Mouse (Mus musculus) cerebellum, postnatal 10 days (tissue): Measurements from ENCODE around the gene Il17rd.

Experiments
- DNase-seq, 2 experiments: peaks; one replicate each; pipeline ENCODE4 v3.0.0; 2021; ENCODE audit warnings: mixed read lengths in 2 of 2

The Il17rd gene

DNA sequence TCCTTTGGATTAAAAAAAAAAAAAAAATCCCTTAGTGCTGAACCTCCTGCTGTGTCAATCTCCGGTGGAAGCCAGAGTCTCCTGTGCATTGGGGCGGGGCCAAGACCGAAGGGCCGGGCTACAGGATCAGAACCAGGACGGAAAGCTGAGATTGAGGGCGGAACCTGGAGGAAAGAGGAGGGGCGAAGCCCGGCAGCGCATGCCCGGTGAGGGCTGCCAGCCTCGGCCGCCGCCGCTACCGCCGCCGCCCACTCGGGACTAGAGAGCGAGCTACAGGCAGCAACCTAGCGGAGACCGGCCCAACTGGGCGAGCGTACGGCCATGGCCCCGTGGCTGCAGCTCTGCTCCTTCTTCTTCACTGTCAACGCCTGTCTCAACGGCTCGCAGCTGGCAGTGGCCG, at the start of gene Il17rd:
TSS of gene Il17rd (plus strand) at position 159 of the 400 bp plus-strand sequence.
- peak; percentile 84 to 91 for DNase-seq

DNA sequence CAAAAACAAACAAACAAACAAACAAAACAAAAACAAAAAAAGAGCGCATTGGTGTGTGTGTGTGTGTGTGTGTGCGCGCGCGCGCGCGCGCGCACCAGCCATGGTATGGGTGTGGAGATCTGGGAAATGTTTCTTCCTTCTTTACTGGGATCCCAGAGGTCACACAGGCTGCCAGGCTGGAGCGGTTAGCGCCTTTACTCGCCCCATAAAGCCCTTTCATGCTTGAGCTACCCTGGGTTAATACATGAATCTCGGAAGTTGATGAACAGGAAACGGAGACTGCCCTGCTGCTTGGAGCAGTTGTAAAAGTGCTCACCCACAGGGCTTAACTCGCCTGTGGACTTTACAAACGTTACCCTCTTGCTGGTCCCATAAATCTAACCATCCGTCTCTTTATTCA, 47.1 kb upstream of the Il17rd start:
- no peak for DNase-seq

DNA sequence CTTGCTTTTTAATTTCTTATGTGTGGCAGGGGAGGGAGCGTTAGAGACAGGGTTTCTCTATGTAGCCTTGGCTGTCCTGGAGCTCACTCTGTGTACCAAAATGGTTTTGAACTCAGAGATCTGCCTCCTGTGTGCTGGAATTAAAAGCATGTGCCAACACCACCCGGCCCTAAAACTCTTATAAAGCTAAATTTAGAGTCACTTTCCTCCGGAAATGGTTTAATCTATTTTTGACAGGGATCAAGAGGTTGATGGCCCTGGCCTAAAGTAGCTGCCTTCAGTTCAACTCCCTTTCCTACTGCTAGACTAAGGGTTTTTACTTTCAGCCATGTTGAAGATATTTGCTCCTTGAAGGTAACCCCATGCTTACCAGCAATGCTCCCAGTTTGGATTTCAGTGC, 45.3 kb upstream of the Il17rd start:
- DNase-seq: no peak

DNA sequence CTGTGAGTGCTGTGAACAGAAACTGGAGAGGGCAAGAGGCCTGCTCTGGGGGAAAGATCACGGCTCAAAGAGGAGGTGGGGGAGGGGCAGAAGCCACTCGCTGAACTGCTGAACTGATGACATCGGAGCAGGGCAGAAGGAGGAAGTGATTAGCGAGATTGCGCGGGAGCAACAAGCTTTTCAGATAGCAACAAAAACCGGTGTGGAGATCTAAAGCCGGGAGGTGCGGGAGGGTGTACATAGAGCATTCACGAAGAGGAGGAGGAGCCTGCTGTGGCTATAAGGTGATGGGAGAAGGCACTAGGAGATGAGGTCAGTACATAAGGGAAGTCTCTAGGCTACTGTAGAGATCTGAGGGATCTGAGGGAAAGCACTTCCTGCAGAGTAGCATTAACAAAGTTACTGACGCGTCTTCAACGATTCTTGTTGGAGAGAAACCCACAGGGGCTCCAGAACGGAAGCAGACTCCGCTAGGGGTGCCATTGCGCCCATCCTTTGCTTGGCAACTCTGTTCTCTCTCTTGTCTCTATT, 44.5 kb upstream of the Il17rd start, which contains the start of gene Hesx1:
TSS of gene Hesx1 (plus strand) at position 206 of the 531 bp plus-strand sequence.
- DNase-seq: peak; percentile 49 to 50

DNA sequence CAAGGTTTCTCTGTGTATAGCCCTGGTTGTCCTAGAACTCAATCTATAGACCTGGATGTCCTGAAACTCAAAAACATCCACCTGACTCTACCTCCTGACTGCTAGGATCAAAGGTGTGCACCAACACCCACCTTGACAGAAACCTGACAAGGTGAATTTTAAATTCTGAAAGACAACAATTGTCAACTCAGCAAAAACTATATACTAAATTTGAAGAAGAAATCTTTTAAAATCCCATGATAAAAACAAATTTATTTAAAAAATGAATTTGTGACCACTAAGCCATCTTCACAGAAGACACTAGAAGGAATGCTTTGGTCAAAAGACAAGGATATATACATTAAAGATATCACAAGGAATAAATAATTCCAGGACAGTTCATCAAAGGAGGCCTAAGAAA, 42.5 kb upstream of the Il17rd start:
- no peak for DNase-seq

DNA sequence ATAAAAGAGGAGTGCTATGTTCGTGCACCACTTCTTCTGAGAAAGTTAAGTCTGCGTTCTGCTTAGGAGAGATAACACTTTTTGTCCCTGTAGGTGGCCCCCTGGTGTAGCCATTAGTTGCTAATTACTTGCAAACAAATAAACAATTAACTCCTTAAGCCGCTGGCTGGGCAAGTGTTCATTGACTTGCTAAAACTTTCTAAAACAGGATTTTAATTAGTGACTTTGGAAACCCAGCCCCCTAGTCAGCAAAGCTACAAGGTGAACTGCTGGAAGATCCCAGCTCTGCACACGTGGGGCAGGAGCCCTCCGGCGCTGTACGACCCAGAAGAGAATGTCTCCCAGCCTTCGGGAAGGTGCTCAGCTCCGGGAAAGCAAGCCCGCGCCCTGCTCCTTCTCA, 38.4 kb upstream of the Il17rd start:
- no peak for DNase-seq

DNA sequence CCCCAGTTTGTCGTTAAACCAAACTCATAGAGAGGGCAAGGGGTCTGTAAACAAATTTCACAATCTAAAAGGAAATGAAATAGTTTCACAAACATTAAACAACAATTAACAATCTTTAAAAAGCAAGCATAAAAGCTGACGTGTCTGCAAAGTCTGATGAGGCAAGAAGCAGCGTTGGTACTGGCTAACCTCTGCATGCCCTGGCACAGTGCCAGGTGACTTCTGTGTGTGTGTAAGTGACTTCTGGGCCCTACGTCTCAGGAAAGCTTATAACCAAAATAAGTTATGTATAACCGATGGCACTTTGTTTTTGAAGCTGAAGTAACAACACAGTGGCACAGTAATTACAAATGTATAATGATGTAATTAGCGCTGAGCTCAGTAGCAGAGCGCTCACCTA, 33.8 kb upstream of the Il17rd start:
- DNase-seq: peak in 1 of 2 experiments; percentile 18

DNA sequence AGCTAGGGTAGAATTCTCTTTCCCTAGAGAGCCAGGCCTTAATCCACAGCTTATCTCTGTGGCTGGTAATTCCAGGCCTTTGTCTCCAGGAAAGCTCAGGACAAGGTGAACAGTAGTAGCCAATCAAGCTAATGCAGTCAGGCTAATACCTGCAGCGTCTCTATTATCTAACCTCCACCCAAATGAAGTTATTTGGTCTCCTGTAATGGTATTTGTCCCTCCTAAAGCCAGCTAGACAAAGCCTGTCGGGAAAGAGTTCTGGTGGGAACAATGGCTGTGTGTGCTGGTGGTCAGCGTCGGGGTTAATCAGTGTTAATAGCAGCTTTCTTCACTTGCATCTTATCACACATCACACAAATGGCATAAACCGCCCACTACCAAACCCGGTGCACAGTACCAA, 32.8 kb upstream of the Il17rd start:
- no peak for DNase-seq

DNA sequence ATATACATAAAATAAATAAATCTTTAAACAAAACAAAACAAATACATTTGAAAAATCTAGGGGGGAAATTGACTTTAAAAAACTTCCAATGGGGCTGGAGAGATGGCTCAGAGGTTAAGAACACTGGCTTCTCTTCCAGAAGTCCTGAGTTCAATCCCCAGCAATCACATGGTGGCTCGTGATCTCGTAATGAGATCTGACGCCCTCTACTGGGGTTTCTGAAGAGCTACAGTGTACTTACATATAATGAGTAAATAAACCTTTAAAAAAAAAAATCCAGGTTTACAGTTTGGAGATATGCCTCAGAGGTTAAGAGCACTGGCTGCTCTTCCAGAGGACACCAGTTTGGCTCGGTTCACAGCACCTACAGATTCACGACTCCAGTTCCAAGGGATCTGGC, 27.2 kb upstream of the Il17rd start:
- no peak for DNase-seq

DNA sequence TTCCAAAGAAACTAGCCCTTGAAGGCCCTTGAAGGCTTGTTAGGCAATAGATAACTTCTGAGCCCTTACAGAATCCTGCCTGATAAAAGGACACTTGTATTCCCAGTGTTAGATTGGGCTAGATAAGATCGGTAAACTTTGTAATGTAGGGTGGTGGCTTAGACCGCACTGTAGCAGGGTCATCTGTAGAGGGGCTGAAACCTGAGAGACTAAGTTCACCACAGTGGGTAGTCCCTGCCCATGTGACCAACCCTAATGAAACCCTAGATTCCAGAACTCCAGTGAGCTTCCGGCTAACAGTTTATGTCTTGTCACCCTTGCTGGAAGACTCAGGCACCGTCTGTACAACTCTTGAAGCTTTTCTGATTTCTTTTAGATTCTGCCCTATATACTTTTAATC, 25.1 kb upstream of the Il17rd start:
- no peak for DNase-seq

DNA sequence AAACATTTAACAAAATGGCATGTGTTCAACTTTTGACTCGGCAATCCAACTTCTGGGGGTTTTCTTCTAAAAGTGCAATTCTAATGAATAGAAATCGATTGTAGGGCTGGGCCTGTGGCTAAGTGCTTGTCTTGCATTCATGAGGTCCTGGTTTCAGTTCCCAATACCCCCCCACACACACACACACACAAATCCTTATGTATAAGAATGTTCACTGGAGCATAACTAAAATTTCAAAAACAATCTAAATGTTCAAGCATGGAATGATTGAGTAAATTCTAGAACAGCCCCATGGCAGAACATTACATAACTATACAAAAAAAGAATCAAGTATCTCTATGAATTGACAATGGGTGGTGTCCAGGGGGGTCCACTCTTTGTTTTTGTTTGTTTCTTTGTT, 20.8 kb upstream of the Il17rd start:
- no peak for DNase-seq

DNA sequence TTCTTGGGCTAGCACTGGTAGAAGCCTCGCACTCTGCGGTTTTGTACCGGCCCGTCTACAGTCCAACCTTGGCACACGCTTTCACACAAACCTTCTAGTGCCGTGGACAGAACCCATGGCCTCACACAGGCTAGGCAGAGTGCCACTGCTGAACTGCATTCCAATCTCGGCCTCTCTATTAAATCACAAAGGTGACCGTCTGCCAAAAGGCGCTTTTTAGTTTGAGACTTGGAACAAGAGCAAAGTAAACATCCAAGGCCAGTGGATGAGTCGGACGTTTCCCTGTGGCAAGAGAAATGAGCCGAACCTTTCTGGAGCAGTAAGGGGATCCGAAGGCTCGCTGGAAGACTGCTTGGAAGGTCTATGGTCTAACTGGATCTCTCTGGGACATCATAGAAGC, 18.9 kb upstream of the Il17rd start:
- DNase-seq: no peak

DNA sequence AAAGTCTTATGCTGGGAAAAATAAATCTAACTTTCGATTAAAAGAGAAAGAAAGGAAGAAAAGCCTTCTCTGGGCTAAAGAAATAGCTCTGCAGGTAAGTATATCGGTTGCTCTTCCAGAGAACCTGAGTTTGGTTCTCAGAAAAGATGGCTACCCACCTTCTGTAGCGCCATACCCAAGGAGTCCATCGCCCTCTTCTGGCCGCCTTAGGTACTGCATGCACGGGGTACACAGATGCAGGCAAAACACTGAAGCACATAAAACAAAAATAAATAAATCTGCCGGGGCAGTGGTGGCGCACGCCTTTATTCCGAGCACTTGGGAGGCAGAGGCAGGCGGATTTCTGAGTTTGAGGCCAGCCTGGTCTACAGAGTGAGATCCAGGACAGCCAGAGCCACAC, 15.9 kb upstream of the Il17rd start:
- peak; percentile 69 to 76 for DNase-seq

DNA sequence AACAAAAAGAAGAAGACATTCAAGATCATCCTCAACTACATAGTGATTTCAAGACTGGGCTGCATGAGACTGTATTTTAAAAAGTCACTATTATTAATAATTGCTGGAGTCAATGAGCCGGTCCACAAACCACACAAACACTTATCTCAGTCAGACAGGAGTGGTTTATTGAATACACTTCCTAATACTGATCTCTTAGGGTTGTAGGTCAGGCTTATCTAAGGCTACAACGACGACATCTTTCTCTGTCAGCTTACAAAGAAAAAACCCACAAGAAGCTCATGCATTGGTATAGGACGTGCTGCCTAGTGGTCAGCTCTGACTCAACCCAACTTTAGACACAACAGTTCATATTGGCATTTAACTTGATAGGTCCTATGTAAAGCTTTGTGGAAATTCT, 14.1 kb upstream of the Il17rd start:
- no peak for DNase-seq

DNA sequence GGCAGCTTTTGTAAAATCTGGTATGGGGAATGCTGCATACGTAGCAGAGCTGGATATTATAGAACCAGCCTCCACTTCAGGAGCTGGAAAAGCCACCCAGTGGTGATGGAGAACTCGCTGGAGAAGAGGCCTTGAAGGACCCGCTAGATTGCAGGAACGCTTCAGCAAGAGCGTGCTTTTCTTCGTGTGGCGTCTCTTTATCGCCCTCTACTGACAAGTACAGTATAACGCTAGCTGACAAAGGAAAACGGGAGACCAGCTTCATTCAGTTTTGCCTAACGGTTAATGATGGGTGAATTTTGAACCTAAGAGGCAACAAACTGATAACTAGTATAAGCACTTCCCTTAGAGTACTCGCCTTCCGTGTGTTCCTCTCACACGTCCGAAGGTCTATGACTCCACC, 9.0 kb upstream of the Il17rd start:
- peak; percentile 68 to 77 for DNase-seq

DNA sequence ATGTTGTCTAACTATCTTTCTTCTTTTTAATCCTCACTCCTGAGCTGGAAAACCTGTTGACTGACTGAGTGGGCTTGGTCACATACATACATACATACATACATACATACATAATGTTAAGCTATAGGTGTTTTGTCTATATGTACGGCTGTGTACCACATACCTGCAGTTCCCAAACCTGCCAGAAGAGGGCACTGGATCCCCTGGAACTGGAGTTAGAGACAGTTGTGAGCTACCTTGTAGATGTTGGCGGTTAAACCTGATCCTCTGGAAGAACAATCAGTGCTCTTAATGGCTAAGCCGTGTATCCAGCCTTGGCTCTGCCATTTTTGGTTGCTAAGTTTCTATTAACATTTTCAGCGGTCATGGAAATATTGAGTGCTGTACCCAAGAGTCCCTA, 7.6 kb upstream of the Il17rd start:
- peak; percentile 75 to 78 for DNase-seq

DNA sequence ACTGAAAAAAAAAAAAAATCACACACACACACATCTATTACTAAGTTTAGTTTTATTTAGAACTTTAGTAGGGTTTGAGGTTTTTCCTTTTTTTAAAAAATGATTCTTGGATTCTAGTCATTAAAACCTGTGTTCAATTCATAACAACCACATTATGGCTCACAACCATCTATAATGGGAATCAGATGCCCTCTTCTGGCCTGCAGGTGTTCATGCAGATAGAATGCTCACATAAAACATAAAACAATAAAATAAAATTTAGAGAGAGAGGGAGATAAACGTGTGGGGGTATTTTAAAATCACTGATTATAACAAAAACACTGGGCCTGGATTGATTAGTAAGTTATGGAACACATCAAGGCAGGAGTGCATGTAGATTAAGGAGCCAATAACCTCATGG, 1.2 kb upstream of the Il17rd start:
- no peak for DNase-seq

DNA sequence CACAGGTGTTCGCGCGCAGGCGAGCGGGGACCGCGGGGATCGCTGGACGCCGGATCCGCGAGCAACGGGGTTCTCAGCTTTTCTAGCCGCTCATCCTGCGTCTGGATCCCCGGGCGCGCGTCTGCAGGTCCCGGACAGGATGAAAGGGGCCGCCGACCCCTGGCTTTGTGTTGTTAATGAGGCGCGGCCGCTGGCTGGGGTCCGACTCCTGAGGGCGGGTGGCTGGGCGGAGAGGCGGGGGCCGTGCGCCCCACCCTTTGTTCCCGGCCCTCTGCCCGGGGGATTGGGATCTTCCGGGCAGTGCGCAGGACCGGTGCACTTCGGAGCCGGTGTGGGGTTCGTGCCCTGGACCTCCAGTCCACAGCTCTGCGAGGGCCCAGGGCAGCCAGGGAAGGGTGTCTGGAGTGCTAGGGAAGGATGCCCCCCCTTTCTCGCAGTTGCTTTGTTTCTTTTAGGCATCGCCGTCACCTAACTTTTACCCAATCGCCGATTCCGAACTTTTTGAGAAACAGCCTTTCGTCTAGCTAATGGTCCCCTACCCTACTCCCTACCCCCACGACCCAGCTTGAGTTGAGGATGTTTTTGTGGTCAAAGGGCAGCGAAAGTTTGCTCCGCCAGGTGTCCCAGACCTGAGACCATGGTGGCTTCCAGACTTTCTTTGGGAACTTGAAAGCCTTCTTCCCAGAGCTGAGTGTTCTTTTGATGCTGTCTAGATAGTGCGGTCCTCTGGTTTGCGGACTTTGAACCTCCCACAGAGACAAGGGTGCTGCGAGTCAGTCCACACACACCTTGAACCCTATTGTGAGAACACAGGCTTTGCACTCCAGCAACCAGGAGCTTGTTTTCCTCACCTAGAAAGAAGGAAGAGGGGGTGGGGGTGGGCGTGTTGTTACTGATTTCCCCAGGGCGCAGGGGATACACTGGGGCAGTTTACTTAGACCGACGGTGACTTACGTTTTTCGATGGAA, 824 bp downstream of the Il17rd start:
- DNase-seq: peak in 1 of 2 experiments; percentile 54

DNA sequence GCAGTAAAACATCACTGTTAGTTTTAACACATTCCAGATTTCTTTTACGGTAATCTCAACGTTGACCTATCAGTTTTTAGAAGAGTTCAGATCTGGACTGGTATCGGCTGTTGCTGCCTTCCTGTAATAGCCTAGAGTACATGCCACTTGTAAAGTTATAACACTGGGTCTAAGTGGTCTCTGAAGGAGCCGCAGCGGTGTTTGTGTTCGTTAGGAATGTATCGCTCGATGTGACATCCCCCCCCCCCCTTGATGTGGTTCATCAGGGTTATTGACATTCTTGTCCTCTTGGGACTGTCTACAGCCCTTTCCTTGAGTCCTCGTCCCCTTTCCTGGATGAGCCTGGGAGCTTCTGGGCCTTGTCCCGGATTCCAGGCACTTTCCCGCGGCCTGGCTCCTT, 1.7 kb downstream of the Il17rd start:
- no peak for DNase-seq

DNA sequence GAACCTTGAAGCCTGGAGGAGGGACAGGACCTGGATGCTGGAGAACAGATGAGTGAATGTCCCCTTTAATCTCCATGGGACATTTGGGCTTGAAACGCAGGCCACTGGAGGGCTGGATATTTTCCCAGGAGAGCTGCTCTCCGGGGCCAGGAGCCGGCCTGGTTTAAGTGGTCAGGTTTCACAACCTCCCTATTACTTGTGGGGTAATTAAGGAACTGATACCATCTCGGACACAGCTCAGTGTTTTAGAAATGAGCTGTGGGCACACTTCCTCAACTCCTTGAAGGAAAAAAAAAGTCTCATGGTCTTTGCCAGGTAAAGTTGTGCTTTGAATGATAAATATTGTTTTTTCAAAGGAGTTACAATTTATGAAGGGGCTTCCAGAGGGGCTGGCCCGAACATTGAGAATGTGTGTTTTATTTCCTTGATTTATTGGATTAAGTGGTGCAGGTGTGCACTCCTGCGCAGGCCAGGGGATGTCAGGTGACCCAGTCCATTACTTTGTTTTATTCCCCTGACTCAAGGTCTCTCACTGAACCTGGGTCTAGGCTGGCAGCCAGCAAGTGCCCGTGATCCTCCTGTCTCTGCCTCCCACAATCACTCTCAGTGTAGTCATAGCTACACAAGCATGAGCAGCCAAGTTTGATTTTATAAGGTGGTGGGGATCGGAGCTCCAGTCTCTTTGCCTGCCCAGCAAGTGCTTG, 3.7 kb downstream of the Il17rd start:
- no peak for DNase-seq

DNA sequence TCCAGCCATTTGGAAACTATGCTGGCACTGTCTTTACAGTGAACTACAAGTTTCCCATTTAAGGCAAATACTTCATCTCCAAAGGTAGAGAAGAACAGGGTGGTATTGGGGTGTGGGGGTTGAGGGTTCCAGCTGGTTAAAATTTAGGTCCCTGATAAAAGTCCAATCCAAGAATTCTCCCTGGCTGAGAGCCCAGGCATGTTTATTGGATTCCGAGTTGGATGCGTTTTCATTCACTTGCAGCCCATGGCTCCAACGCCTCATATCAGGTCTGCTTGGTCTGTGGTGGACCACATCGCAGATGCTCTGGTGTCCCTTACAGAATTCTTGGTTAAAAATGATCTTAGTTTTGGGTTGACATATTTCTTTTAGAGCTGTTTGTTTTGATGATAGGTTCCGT, 4.7 kb downstream of the Il17rd start:
- no peak for DNase-seq

DNA sequence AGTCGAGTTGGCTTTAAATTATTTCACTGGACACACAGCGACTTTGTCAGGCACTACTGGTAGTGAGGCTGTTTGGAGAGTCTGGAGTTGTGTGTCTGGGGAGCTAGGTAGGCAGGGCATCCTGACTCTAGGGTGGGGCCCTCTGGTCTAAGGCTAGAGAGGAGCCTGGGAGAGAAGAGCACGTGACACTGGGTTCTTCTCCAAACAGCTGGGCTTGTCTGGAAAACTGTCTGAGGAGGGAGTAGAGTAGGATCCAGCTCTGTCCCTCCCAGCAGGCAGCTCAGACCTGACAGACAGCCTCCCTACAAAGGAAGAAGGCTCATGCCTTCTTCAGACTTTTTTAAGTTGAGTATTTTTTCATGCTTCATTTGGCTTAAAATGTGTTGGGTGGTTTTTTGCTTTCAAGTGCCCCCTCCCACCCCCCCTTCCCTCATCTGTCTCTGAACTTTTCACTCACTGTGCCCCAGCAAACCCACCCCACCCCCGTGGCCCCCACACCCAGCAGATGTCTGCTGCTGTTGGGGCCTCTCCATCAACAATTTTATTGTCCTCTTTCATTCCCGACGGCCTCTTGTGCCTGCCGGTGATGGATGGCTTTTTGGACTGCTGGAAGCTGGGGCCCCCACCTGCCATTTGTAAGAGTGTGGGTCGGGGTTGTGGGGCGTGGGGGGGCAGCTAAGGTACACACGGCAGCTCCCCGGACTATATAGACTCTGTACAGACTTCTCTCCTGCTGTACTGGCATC, 5.7 kb downstream of the Il17rd start:
- no peak for DNase-seq

DNA sequence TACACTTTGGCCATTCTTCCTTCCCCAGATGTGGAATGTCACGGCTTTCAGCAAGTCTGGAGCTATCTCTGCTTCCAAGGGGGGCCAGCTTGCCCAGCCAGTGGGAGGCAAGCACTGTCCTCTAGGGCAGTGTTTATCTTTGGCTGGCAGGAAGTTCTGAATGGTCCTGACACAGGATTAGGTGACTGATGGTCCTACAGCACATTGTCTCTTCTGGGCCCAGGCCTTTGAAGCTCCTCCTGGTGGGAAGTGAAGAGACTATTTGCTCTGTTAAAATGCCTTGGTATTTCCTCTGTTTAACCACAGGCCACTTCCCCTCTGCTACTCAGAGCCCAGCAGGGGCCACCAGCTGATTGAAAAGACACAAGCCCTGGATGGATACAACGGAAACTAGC, 6.2 kb downstream of the Il17rd start:
- DNase-seq: no peak
